Mouse (Mus musculus): ENCODE data around the gene Dnah17.

DNA sequence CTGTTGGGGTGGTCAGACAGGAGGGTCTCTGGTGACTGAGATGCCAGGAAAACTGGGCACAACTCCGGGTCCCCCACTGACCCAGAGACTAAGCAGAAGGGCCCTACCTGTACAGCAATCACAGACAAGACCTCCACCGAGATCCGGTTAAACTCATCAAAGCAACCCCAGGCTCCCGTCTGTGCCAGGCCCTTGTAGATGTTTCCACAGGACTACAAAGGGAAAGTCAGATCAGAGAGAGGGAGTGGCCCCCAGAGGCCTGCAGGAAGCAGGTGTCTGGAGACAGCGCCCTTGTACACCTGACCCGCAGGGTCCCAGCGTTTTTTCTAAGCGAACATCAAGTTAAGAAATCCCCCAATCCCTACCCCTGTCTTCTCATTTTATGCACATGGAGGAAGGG, 44.5 kb downstream of the Dnah17 start:
- TF ChIP-seq MAX (IDR thresholded peaks at IDR 0.05; ENCODE audit: low read depth) (no peak), USF1 (IDR thresholded peaks at IDR 0.05; ENCODE audit: low read depth) (no peak), TCF12 (IDR thresholded peaks at IDR 0.05; ENCODE audit: insufficient read depth, poor library complexity, severe bottlenecking) (no peak), POLR2A (IDR thresholded peaks at IDR 0.05; ENCODE audit: insufficient read length, low read depth) (no peak), MYOG (IDR thresholded peaks at IDR 0.05; ENCODE audit: control insufficient read depth in 1 of 3, insufficient read depth in 1 of 3, insufficient read length in 2 of 3, low read depth in 2 of 3) (peak in 1 of 3 experiments; percentile 16), E2F4 (IDR thresholded peaks at IDR 0.05; ENCODE audit: insufficient read depth) (no peak), REST (IDR thresholded peaks at IDR 0.05; ENCODE audit: insufficient read depth, insufficient read length) (no peak), POLR2AphosphoS2 (IDR thresholded peaks at IDR 0.05; ENCODE audit: insufficient read length, low read depth) (no peak), SRF (IDR thresholded peaks at IDR 0.05; ENCODE audit: control insufficient read depth, insufficient read length, low read depth) (no peak)
